Mouse (Mus musculus): Measurements from ENCODE around the gene Tnc.

Gene Tnc

GRCm38 (mm10) chr4:64046831-64047493 is at the start of gene Tnc:
Gene Tnc (minus strand): TSS chr4:64047015.
- no peak for DNase-seq (ENCODE audit: low spot score)

GRCm38 (mm10) chr4:64094221-64094620 is 47.4 kb upstream of the Tnc start:
- DNase-seq (ENCODE audit: low spot score), result no peak

- no peak for DNase-seq (ENCODE audit: low spot score)
These were observed 46.0 kb upstream of the Tnc start for GRCm38 (mm10) chr4:64092857-64093256.

- DNase-seq (ENCODE audit: low spot score), result no peak
These were observed 42.6 kb upstream of the Tnc start for GRCm38 (mm10) chr4:64089378-64089777.

- DNase-seq (ENCODE audit: low spot score), result no peak
These were observed 40.9 kb upstream of the Tnc start for GRCm38 (mm10) chr4:64087675-64088074.

GRCm38 (mm10) chr4:64085993-64086567 is 39.3 kb upstream of the Tnc start:
- DNase-seq (ENCODE audit: low spot score), result no peak

GRCm38 (mm10) chr4:64083858-64084257 is 37.0 kb upstream of the Tnc start:
- no peak for DNase-seq (ENCODE audit: low spot score)

- no peak for DNase-seq (ENCODE audit: low spot score)
These were observed 31.3 kb upstream of the Tnc start for GRCm38 (mm10) chr4:64078029-64078619.

- DNase-seq (ENCODE audit: low spot score), result no peak
These were observed 29.7 kb upstream of the Tnc start for GRCm38 (mm10) chr4:64076349-64077025.

- DNase-seq (ENCODE audit: low spot score), result no peak
These were observed 27.9 kb upstream of the Tnc start for GRCm38 (mm10) chr4:64074725-64075124.

- DNase-seq (ENCODE audit: low spot score), result no peak
These were observed 20.6 kb upstream of the Tnc start for GRCm38 (mm10) chr4:64067394-64067793.

- no peak for DNase-seq (ENCODE audit: low spot score)
These were observed 18.5 kb upstream of the Tnc start for GRCm38 (mm10) chr4:64065266-64065665.

GRCm38 (mm10) chr4:64058856-64059231 is 12.0 kb upstream of the Tnc start:
- DNase-seq (ENCODE audit: low spot score), result no peak

- no peak for DNase-seq (ENCODE audit: low spot score)
These were observed 11.4 kb upstream of the Tnc start for GRCm38 (mm10) chr4:64058048-64058855.

GRCm38 (mm10) chr4:64048177-64048576 is 1.4 kb upstream of the Tnc start:
- no peak for DNase-seq (ENCODE audit: low spot score)

- DNase-seq (ENCODE audit: low spot score), result no peak
These were observed 2.9 kb downstream of the Tnc start for GRCm38 (mm10) chr4:64043893-64044292.

- no peak for DNase-seq (ENCODE audit: low spot score)
These were observed 3.4 kb downstream of the Tnc start for GRCm38 (mm10) chr4:64043371-64043770.

- DNase-seq (ENCODE audit: low spot score), result no peak
These were observed 7.7 kb downstream of the Tnc start for GRCm38 (mm10) chr4:64039091-64039490.

- no peak for DNase-seq (ENCODE audit: low spot score)
These were observed 9.3 kb downstream of the Tnc start for GRCm38 (mm10) chr4:64037513-64037912.

- no peak for DNase-seq (ENCODE audit: low spot score)
These were observed 12.1 kb downstream of the Tnc start for GRCm38 (mm10) chr4:64034724-64035123.

- DNase-seq (ENCODE audit: low spot score), result no peak
These were observed 13.6 kb downstream of the Tnc start for GRCm38 (mm10) chr4:64033191-64033590.

GRCm38 (mm10) chr4:64029486-64029885 is 17.3 kb downstream of the Tnc start:
- no peak for DNase-seq (ENCODE audit: low spot score)
